Comparison of ENCODE assay signal across 8 mouse cellular contexts in the genomic region with DNA sequence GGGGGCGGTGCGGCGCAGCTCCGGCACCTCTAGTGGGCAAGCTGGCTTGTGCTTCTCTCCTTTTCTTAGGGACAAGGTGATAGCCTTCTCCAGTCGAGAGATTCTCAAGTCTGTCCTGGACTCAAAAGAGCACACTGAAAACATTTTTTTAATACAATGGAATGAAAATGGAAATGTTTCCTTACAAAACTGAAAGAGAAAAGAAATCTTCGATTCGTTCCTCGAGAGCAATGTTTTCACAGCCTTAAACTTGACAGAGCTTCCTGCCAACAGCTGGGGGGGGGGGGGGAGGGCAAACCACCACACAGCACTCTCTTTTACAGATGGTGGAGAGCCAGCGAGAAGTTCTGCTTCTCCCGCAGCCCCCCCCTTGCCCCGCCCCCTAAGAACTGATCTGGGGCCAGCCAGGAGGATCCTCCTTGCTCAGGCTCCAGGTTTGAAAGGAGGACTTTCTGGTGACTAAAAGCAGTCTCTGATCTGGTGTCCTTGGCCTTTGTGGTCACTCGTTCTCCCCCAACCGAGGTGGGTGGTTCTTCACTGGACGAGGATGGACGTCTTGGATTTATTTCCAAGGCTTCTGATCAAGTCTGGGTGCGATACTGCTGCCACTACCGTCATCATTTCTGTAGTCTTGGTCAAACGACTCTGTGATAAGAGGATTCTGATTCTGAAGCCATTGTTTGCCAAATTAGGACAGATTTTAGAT. TPM values are rescaled to one million over a fixed set of nuclear protein-coding genes. Genes with fewer than 3 reads are reported as not detected.
DNase-seq lines count a peak whose midpoint lies in the region; ATAC-seq lines count a peak whose summit lies in the region.

No protein-coding gene starts in this region.

- peaks cover 53% of the 10 kb centered on the region for H3K27me3 ChIP-seq in liver, embryonic 13.5 days

- H3K9ac ChIP-seq in liver, embryonic 13.5 days, result no peak overlapping the region

- H3K27ac ChIP-seq in liver, embryonic 13.5 days, result no peak overlapping the region

- peak; percentile 63 for DNase-seq in adrenal gland, adult 2 months
- DNase-seq in adrenal gland, adult 8-10 months, result no peak
- peak; percentile 35 for DNase-seq in thymus, postnatal 0 days (ENCODE audit: low spot score)
- no peak for DNase-seq in thymus, postnatal 25 days
- no peak for DNase-seq in liver, embryonic 13.5 days
- no peak for DNase-seq in ovary, postnatal 14 days (ENCODE audit: low spot score)
- no peak for DNase-seq in gastrocnemius, postnatal 10 days
- no peak for DNase-seq in cerebellum, adult 11-12 months

- H3K4me1 ChIP-seq in liver, embryonic 13.5 days (replicated peaks), result peaks cover 66% of the 10 kb centered on the region

- H3K36me3 ChIP-seq in liver, embryonic 13.5 days, result no peaks in the 10 kb centered on the region

- 7% methylated on average over 17 of the region's 18 CpGs for whole genome bisulfite sequencing in liver, embryonic 13.5 days (ENCODE audit: insufficient replicate concordance)

- ATAC-seq in liver, embryonic 13.5 days (ENCODE audit: low read depth), result no peak; the same call in 1 of the 2 replicates

- H3K9me3 ChIP-seq in liver, embryonic 13.5 days (replicated peaks), result no peaks in the 10 kb centered on the region

- peak overlapping the region; percentile 32 for H3K4me2 ChIP-seq in liver, embryonic 13.5 days

- 0 out of 2 replicates have a peak overlapping the region, but pooled peaks have one; percentile 3 for H3K4me3 ChIP-seq in liver, embryonic 13.5 days (replicated peaks)

RNA-seq across cellular contexts. Expression of gene Dlk1, which starts 6.2 kb away (rescaled TPM):
- 100 to 1,000 TPM; 623 to 917 TPM for total RNA-seq in adrenal gland, adult 2 months (2021)
- 1,239 and 1,424 TPM in 2 replicates for polyA plus RNA-seq in adrenal gland, adult 2 months (2012; rRNA removed)
- total RNA-seq in adrenal gland, adult 8-10 months (2022), result 1,000 to 10,000 TPM in 1 of 4 experiments, 100 to 1,000 TPM in 3; 841 to 1,077 (median 912) TPM
- polyA plus RNA-seq in thymus, postnatal 0 days (2015; fragmentation: Nextera tagmentation; extraction: Ambion mirVana), result 32.6 and 43.5 TPM in 2 replicates
- 470 and 508 TPM in 2 replicates for polyA plus RNA-seq in liver, embryonic 13.5 days (2015; fragmentation: Nextera tagmentation; extraction: Ambion mirVana)
- total RNA-seq in gastrocnemius, postnatal 10 days (2021), result 1,000 to 10,000 TPM in 1 of 2 experiments, 100 to 1,000 TPM in 1; 774 to 1,034 TPM

Comparison
In these comparisons a context has a peak if more than half of its experiments do, and no peak if none do; other contexts are left out.
1. DNase-seq: peak in adrenal gland, adult 2 months (single experiment) and thymus, postnatal 0 days (single experiment); none in adrenal gland, adult 8-10 months (single experiment), thymus, postnatal 25 days (single experiment), liver, embryonic 13.5 days (single experiment), ovary, postnatal 14 days (single experiment), gastrocnemius, postnatal 10 days (single experiment) and cerebellum, adult 11-12 months (single experiment).